Mouse (Mus musculus) kidney, adult 2 months (tissue): ENCODE measurements around the gene Ncaph2.

Experiments used
- CTCF ChIP-seq: fragments of 200-500 bp; conservative IDR thresholded peaks from 2 replicates; pipeline ENCODE4 v1.5.1; 2011; ENCODE audit warnings: low read depth, mild to moderate bottlenecking, control low read depth, low read length, moderate library complexity, mixed read lengths; ENCODE audit not compliant: insufficient read depth, insufficient read length
- POLR2A ChIP-seq: fragments of 200-500 bp; IDR thresholded peaks from one replicate; pipeline ENCODE4 v1.6.1; 2011; ENCODE audit warnings: low read depth, low read length, control low read depth

DNA sequence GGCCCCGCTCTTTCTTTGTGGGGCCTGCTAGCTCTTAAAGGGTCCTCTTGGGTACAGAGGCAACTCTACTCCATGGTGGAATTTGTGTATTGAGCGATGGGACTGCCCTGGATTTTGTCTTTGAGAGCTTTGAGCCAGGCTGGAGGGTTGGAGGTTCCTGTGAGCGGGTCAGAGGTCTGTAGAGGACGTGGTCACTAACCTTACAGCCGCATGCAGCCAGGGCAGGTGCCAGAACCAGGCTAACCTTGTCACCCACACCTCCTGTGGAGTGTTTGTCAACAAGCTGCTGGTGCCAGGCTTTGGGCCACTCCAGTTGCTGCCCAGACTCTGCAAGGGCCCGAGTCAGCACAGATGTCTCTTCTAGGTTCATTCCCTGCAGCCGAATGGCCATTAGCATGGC is 20.5 kb downstream of the Ncaph2 start:
- TF ChIP-seq POLR2A (no peak), CTCF (no peak)
